Mouse (Mus musculus) neural tube, embryonic 14.5 days (tissue): ENCODE measurements around the gene 2010111I01Rik. TPM values are rescaled to one million over a fixed set of nuclear protein-coding genes. Genes with fewer than 3 reads are reported as not detected.
"Not testable (repeated sequence)": the region's sequence is repeated elsewhere in the genome, so short reads cannot be mapped to it uniquely, and the experiment has no call there.

Source experiments
- ATAC-seq: fragments of 200-750 bp; cut with Nextera tagmentation; 2 replicates; pipeline ENCODE4 v1.8.0; 2017; ENCODE audit warnings: low read depth, mild to moderate bottlenecking, moderate TSS enrichment, moderate library complexity
- H3K27ac ChIP-seq: fragments of 300-500 bp; sonication (generic); 2 replicates; pipeline ENCODE4 v1.5.1; 2014; ENCODE audit warnings: low read depth, mild to moderate bottlenecking, control low read depth, low read length, moderate library complexity, mixed read lengths
- H3K27me3 ChIP-seq: fragments of 300-500 bp; sonication (generic); 2 replicates; pipeline ENCODE4 v1.6.1; 2014; ENCODE audit warnings: low read length; ENCODE audit not compliant: control insufficient read depth, insufficient read depth
- H3K36me3 ChIP-seq: fragments of 300-500 bp; sonication (generic); 2 replicates; pipeline ENCODE4 v1.6.1; 2014; ENCODE audit warnings: low read length, mixed read lengths; ENCODE audit not compliant: control insufficient read depth, insufficient read depth
- H3K4me1 ChIP-seq: fragments of 300-500 bp; sonication (generic); 2 replicates; pipeline ENCODE4 v1.6.1; 2014; ENCODE audit warnings: low read length; ENCODE audit not compliant: control insufficient read depth, insufficient read depth
- H3K4me2 ChIP-seq: fragments of 300-500 bp; sonication (generic); 2 replicates; pipeline ENCODE4 v1.6.1; 2014; ENCODE audit warnings: mild to moderate bottlenecking, low read depth, low read length, control low read depth
- H3K4me3 ChIP-seq: fragments of 300-500 bp; sonication (generic); 2 replicates; pipeline ENCODE4 v1.5.1; 2014; ENCODE audit warnings: low read depth, low read length, control low read depth, mixed read lengths
- H3K9ac ChIP-seq: fragments of 300-500 bp; sonication (generic); replicated peaks from 2 replicates; pipeline ENCODE4 v1.6.1; 2014; ENCODE audit warnings: low read depth, mild to moderate bottlenecking, control low read depth, low read length, mixed read lengths
- H3K9me3 ChIP-seq: fragments of 300-500 bp; sonication (generic); 2 replicates; pipeline ENCODE4 v1.6.1; 2016; ENCODE audit warnings: low read length; ENCODE audit not compliant: control insufficient read depth
- WGBS: fragments of 180-500 bp; shearing (Covaris S2); extraction: QIAGEN DNeasy Blood & Tissue Kit; methylation state at CpG from one replicate; pipeline ENCODE4 v1.1.7; 2014; 5-methylcytosine and 5-hydroxymethylcytosine counted together
- polyA plus RNA-seq: library from polyadenylated mRNA; unstranded; fragments of >200 nt; fragmentation: Nextera tagmentation; extraction: Ambion mirVana; gene quantifications from 2 replicates; pipeline ENCODE4 v1.2.1, GENCODE M21; 2014

Gene 2010111I01Rik
- polyA plus RNA-seq, 1 experiment from 2014 or later, result 28.8 TPM

- no peak for ATAC-seq
- H3K9ac ChIP-seq, result no peak overlapping the region
- no peak overlapping the region for H3K4me3 ChIP-seq
- no peak overlapping the region for H3K27ac ChIP-seq
- no peaks in the 10 kb centered on the region for H3K4me1 ChIP-seq
- WGBS, result 77% methylated on average over 3 of the region's 3 CpGs
- H3K4me2 ChIP-seq, result no peak overlapping the region
- H3K36me3 ChIP-seq, result no peaks in the 10 kb centered on the region
- no peaks in the 10 kb centered on the region for H3K27me3 ChIP-seq
- no peaks in the 10 kb centered on the region for H3K9me3 ChIP-seq
Observed at GRCm38 (mm10) chr13:63074676-63074991, 109.9 kb downstream of the 2010111I01Rik start.

- Histone ChIP-seq H3K27me3 (no peaks in the 10 kb centered on the region), H3K4me2 (no peak overlapping the region), H3K4me3 (no peak overlapping the region), H3K9ac (no peak overlapping the region), H3K27ac (no peak overlapping the region), H3K4me1 (no peaks in the 10 kb centered on the region), H3K9me3 (no peaks in the 10 kb centered on the region), H3K36me3 (no peaks in the 10 kb centered on the region)
- WGBS, result 95% methylated on average over 2 of the region's 2 CpGs
- no peak for ATAC-seq
Observed at GRCm38 (mm10) chr13:63075331-63075855, 110.7 kb downstream of the 2010111I01Rik start.

GRCm38 (mm10) chr13:63080191-63080590 lies 115.5 kb downstream of the 2010111I01Rik start:
- Histone ChIP-seq H3K27ac (no peak overlapping the region), H3K4me3 (no peak overlapping the region), H3K4me2 (no peak overlapping the region), H3K9ac (no peak overlapping the region), H3K9me3 (no peaks in the 10 kb centered on the region), H3K27me3 (no peaks in the 10 kb centered on the region), H3K4me1 (no peaks in the 10 kb centered on the region), H3K36me3 (no peaks in the 10 kb centered on the region)
- no peak for ATAC-seq
- WGBS, result 67% methylated on average over 4 of the region's 4 CpGs

- no peaks in the 10 kb centered on the region for H3K4me1 ChIP-seq
- no peaks in the 10 kb centered on the region for H3K36me3 ChIP-seq
- H3K4me3 ChIP-seq, result no peak overlapping the region
- no peak overlapping the region for H3K4me2 ChIP-seq
- no peaks in the 10 kb centered on the region for H3K9me3 ChIP-seq
- ATAC-seq, result no peak
- no peaks in the 10 kb centered on the region for H3K27me3 ChIP-seq
- WGBS, result 89% methylated on average over 2 of the region's 2 CpGs
- H3K9ac ChIP-seq, result no peak overlapping the region
- no peak overlapping the region for H3K27ac ChIP-seq
Observed at GRCm38 (mm10) chr13:63080823-63081222, 116.1 kb downstream of the 2010111I01Rik start.

- ATAC-seq, result no peak
- H3K27ac ChIP-seq, result no peak overlapping the region
- H3K36me3 ChIP-seq, result no peaks in the 10 kb centered on the region
- H3K4me1 ChIP-seq, result no peaks in the 10 kb centered on the region
- 70% methylated on average over 5 of the region's 5 CpGs for WGBS
- no peaks in the 10 kb centered on the region for H3K27me3 ChIP-seq
- H3K9me3 ChIP-seq, result no peaks in the 10 kb centered on the region
- no peak overlapping the region for H3K4me3 ChIP-seq
- H3K9ac ChIP-seq, result no peak overlapping the region
- no peak overlapping the region for H3K4me2 ChIP-seq
Observed at GRCm38 (mm10) chr13:63082555-63083136, 118.0 kb downstream of the 2010111I01Rik start.

GRCm38 (mm10) chr13:63083139-63083538 lies 118.4 kb downstream of the 2010111I01Rik start:
- H3K4me2 ChIP-seq, H3K27ac ChIP-seq, H3K4me3 ChIP-seq, H3K4me1 ChIP-seq, H3K9me3 ChIP-seq, H3K36me3 ChIP-seq, H3K27me3 ChIP-seq, H3K9ac ChIP-seq, ATAC-seq: not testable (repeated sequence)
- WGBS, result 74% methylated on average over 7 of the region's 7 CpGs

GRCm38 (mm10) chr13:63083663-63084062 lies 119.0 kb downstream of the 2010111I01Rik start:
- Histone ChIP-seq H3K4me3 (no peak overlapping the region), H3K9ac (no peak overlapping the region), H3K9me3 (no peaks in the 10 kb centered on the region), H3K36me3 (no peaks in the 10 kb centered on the region), H3K27ac (no peak overlapping the region), H3K27me3 (no peaks in the 10 kb centered on the region), H3K4me1 (no peaks in the 10 kb centered on the region), H3K4me2 (no peak overlapping the region)
- ATAC-seq, result no peak
- WGBS, result 61% methylated on average over 8 of the region's 8 CpGs

GRCm38 (mm10) chr13:63087865-63088683 lies 123.4 kb downstream of the 2010111I01Rik start:
- Histone ChIP-seq H3K27me3 (no peaks in the 10 kb centered on the region), H3K9ac (no peak overlapping the region)

GRCm38 (mm10) chr13:63089513-63089912 lies 124.8 kb downstream of the 2010111I01Rik start:
- no peak overlapping the region for H3K4me3 ChIP-seq
- 82% methylated on average over 4 of the region's 4 CpGs for whole genome bisulfite sequencing
- ATAC-seq, result no peak

More at GRCm38 (mm10) chr13:63087865-63088683, 123.4 kb downstream of the 2010111I01Rik start:
- no peak for ATAC-seq
- no peak overlapping the region for H3K4me3 ChIP-seq
- no peaks in the 10 kb centered on the region for H3K36me3 ChIP-seq
- H3K4me2 ChIP-seq, result no peak overlapping the region
- H3K4me1 ChIP-seq, result no peaks in the 10 kb centered on the region
- no peak overlapping the region for H3K27ac ChIP-seq
- 96% methylated on average over 7 of the region's 7 CpGs for WGBS
- H3K9me3 ChIP-seq, result no peaks in the 10 kb centered on the region

More at GRCm38 (mm10) chr13:63089513-63089912, 124.8 kb downstream of the 2010111I01Rik start:
- no peaks in the 10 kb centered on the region for H3K36me3 ChIP-seq
- H3K27ac ChIP-seq, result no peak overlapping the region
- peaks cover 3% of the 10 kb centered on the region; the same call in 1 of the 2 replicates for H3K4me1 ChIP-seq
- H3K27me3 ChIP-seq, result no peaks in the 10 kb centered on the region
- H3K9ac ChIP-seq, result no peak overlapping the region
- no peaks in the 10 kb centered on the region for H3K9me3 ChIP-seq
- H3K4me2 ChIP-seq, result no peak overlapping the region
